Comparison of ENCODE assay signal across 22 mouse cellular contexts in the genomic region with DNA sequence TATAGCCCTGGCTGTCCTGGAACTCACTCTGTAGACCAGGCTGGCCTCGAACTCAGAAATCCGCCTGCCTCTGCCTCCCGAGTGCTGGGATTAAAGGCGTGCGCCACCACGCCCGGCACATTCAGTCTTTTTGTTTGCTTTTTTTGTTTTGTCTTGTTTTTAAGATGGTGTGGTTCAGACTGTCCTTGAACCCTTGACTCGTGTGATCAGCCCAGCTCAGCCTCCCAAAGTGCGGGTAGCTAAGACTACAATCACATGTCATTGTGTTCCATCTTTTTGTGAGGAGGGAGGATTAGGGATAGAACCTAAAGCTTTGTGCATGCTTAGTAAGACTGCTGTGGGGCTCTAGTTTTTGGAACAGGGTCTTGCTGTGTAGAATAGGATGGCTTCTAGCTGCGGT. TPM values are rescaled to one million over a fixed set of nuclear protein-coding genes. Genes with fewer than 3 reads are reported as not detected.
A peak's percentile ranks its signal among the peaks of the same experiment; 100 is the strongest.
DNase-seq lines count a peak whose midpoint lies in the region; ATAC-seq and TF ChIP-seq lines count a peak whose summit lies in the region.
"Had no signal": no experiment of that assay in that cellular context is flagged by ENCODE, and none has a peak within 500 bp of the region (broad histone marks: within the 10 kb centered on the region; RNA-seq: fewer than 3 reads in every experiment).

No protein-coding gene starts in this region.

- H3K4me2 ChIP-seq in midbrain, embryonic 11.5 days = no peak overlapping the region
- H3K4me2 ChIP-seq in midbrain, postnatal 0 days (ENCODE audit: low read depth, low read length, poor library complexity, severe bottlenecking) = no peak overlapping the region
- H3K4me2 ChIP-seq in kidney, embryonic 14.5 days (replicated peaks; ENCODE audit: low read depth, low read length) = no peak overlapping the region
- H3K4me2 ChIP-seq: embryonic facial prominence, embryonic 13.5 days; embryonic facial prominence, embryonic 15.5 days; forebrain, embryonic 12.5 days had no signal

- H3K9ac ChIP-seq in midbrain, embryonic 11.5 days (ENCODE audit: low read length) = no peak overlapping the region
- no peak overlapping the region for H3K9ac ChIP-seq in midbrain, postnatal 0 days (replicated peaks; ENCODE audit: low read length, poor library complexity, severe bottlenecking)
- no peak overlapping the region for H3K9ac ChIP-seq in kidney, embryonic 14.5 days (ENCODE audit: low read depth, low read length)
- H3K9ac ChIP-seq: embryonic facial prominence, embryonic 13.5 days; embryonic facial prominence, embryonic 15.5 days; forebrain, embryonic 12.5 days had no signal

- no peaks in the 10 kb centered on the region for H3K27me3 ChIP-seq in midbrain, embryonic 11.5 days (ENCODE audit: control insufficient read depth, insufficient read depth, low read length)
- H3K27me3 ChIP-seq in midbrain, postnatal 0 days (ENCODE audit: insufficient read depth, low read length) = no peaks in the 10 kb centered on the region
- H3K27me3 ChIP-seq in kidney, embryonic 14.5 days (ENCODE audit: control insufficient read depth, insufficient read depth, low read length) = no peaks in the 10 kb centered on the region
- H3K27me3 ChIP-seq: embryonic facial prominence, embryonic 13.5 days; embryonic facial prominence, embryonic 15.5 days; forebrain, embryonic 12.5 days; Patski had no signal

- H3K9me3 ChIP-seq in midbrain, embryonic 11.5 days (ENCODE audit: control insufficient read depth, low read length) = no peaks in the 10 kb centered on the region
- H3K9me3 ChIP-seq in midbrain, postnatal 0 days (ENCODE audit: low read length) = no peaks in the 10 kb centered on the region
- no peaks in the 10 kb centered on the region for H3K9me3 ChIP-seq in kidney, embryonic 14.5 days (ENCODE audit: control insufficient read depth, low read length)
- H3K9me3 ChIP-seq: embryonic facial prominence, embryonic 13.5 days; embryonic facial prominence, embryonic 15.5 days; forebrain, embryonic 10.5 days; forebrain, embryonic 12.5 days; G1E had no signal

- H3K4me3 ChIP-seq in midbrain, embryonic 11.5 days (ENCODE audit: low read depth, low read length) = no peak overlapping the region
- no peak overlapping the region for H3K4me3 ChIP-seq in midbrain, postnatal 0 days (ENCODE audit: low read depth, low read length)
- H3K4me3 ChIP-seq in kidney, embryonic 14.5 days (ENCODE audit: low read length) = no peak overlapping the region
- H3K4me3 ChIP-seq: embryonic facial prominence, embryonic 13.5 days; embryonic facial prominence, embryonic 15.5 days; erythroblast, embryonic 14.5 days; forebrain, embryonic 10.5 days; forebrain, embryonic 12.5 days had no signal

- H3K36me3 ChIP-seq in midbrain, embryonic 11.5 days (ENCODE audit: control insufficient read depth, insufficient read depth, low read length) = peaks cover 21% of the 10 kb centered on the region
- H3K36me3 ChIP-seq in midbrain, postnatal 0 days (ENCODE audit: insufficient read depth, low read length) = peaks cover 32% of the 10 kb centered on the region
- H3K36me3 ChIP-seq in kidney, embryonic 14.5 days (ENCODE audit: control insufficient read depth, insufficient read depth, low read length) = peaks cover 55% of the 10 kb centered on the region

- H3K27ac ChIP-seq in midbrain, embryonic 11.5 days (ENCODE audit: low read depth, low read length) = no peak overlapping the region
- H3K27ac ChIP-seq in midbrain, postnatal 0 days (ENCODE audit: low read depth, low read length) = no peak overlapping the region
- H3K27ac ChIP-seq in kidney, embryonic 14.5 days (ENCODE audit: low read depth, low read length) = no peak overlapping the region
- H3K27ac ChIP-seq: embryonic facial prominence, embryonic 13.5 days; embryonic facial prominence, embryonic 15.5 days; forebrain, embryonic 10.5 days; forebrain, embryonic 12.5 days had no signal

- H3K4me1 ChIP-seq in midbrain, embryonic 11.5 days (ENCODE audit: control insufficient read depth, insufficient read depth, low read length) = peaks cover 11% of the 10 kb centered on the region
- H3K4me1 ChIP-seq in midbrain, postnatal 0 days (ENCODE audit: insufficient read depth, low read length) = peaks cover 8% of the 10 kb centered on the region; the same call in 1 of the 2 replicates
- peaks cover 18% of the 10 kb centered on the region for H3K4me1 ChIP-seq in kidney, embryonic 14.5 days (ENCODE audit: control insufficient read depth, insufficient read depth, low read length)

- peak; percentile 26 for DNase-seq in midbrain, embryonic 11.5 days (ENCODE audit: low spot score, missing footprints)
- DNase-seq in midbrain, postnatal 0 days (ENCODE audit: low spot score) = no peak
- peak; percentile 65 for DNase-seq in R1 (ENCODE audit: low read depth, low spot score)
- DNase-seq in cerebellum, adult 11-12 months = no peak
- DNase-seq: adrenal gland, adult 8-10 months; adrenal gland, postnatal 14 days; adrenal gland, postnatal 36 days; B cell, adult 2 months; cerebellum, adult 8-10 months; embryo, embryonic 11 days had no signal

- ATAC-seq in midbrain, embryonic 11.5 days (ENCODE audit: low FRiP score) = no peak
- ATAC-seq in midbrain, postnatal 0 days (ENCODE audit: low FRiP score) = no peak
- ATAC-seq in kidney, embryonic 14.5 days (ENCODE audit: low FRiP score, low TSS enrichment) = no peak
- ATAC-seq: activated CD4-positive, CD25-positive, alpha-beta regulatory T cell, adult 4 months; CD4-positive, CD25-positive, alpha-beta regulatory T cell, adult 4 months; forebrain, embryonic 14.5 days; forebrain, embryonic 16.5 days; Patski had no signal

- WGBS in midbrain, embryonic 11.5 days = 89% methylated on average over 9 of the region's 10 CpGs
- 91% methylated on average over 9 of the region's 10 CpGs for WGBS in midbrain, postnatal 0 days
- WGBS in kidney, embryonic 14.5 days = 96% methylated on average over 10 of the region's 10 CpGs

- no peak for TF ChIP-seq CTCF in midbrain, postnatal 0 days (IDR thresholded peaks at IDR 0.05)

RNA-seq across cellular contexts. Expression of a gene that starts 3.0 kb away (rescaled TPM):
- 59.6 and 78.3 TPM in 2 replicates for polyA plus RNA-seq in midbrain, embryonic 11.5 days (2014; fragmentation: Nextera tagmentation; extraction: Ambion mirVana)
- total RNA-seq in midbrain, postnatal 0 days (2014; rRNA removed) = 46.3 and 54.6 TPM in 2 replicates
- 35.1 and 39.5 TPM in 2 replicates for polyA plus RNA-seq in midbrain, postnatal 0 days (2015; fragmentation: Nextera tagmentation; extraction: Ambion mirVana)
- polyA plus RNA-seq in kidney, embryonic 14.5 days (2014; fragmentation: Nextera tagmentation; extraction: Ambion mirVana) = 48.5 and 82.6 TPM in 2 replicates

RNA-seq across cellular contexts. Expression of a gene that starts 15.9 kb away (rescaled TPM):
- 33.5 and 38.3 TPM in 2 replicates for polyA plus RNA-seq in midbrain, embryonic 11.5 days (2014; fragmentation: Nextera tagmentation; extraction: Ambion mirVana)
- total RNA-seq in midbrain, postnatal 0 days (2014; rRNA removed) = 15.5 and 23.5 TPM in 2 replicates
- polyA plus RNA-seq in midbrain, postnatal 0 days (2015; fragmentation: Nextera tagmentation; extraction: Ambion mirVana) = 20.7 and 21.7 TPM in 2 replicates
- polyA plus RNA-seq in kidney, embryonic 14.5 days (2014; fragmentation: Nextera tagmentation; extraction: Ambion mirVana) = 52.0 and 52.9 TPM in 2 replicates

RNA-seq across cellular contexts. Expression of a gene that starts 17.7 kb away (rescaled TPM):
- polyA plus RNA-seq in midbrain, embryonic 11.5 days (2014; fragmentation: Nextera tagmentation; extraction: Ambion mirVana) = 2.1 and 2.5 TPM in 2 replicates
- not detected in 2 replicates for total RNA-seq in midbrain, postnatal 0 days (2014; rRNA removed)
- polyA plus RNA-seq in midbrain, postnatal 0 days (2015; fragmentation: Nextera tagmentation; extraction: Ambion mirVana) = 0.10 and 0.36 TPM in 2 replicates
- polyA plus RNA-seq in kidney, embryonic 14.5 days (2014; fragmentation: Nextera tagmentation; extraction: Ambion mirVana) = 3.3 and 3.4 TPM in 2 replicates

RNA-seq across cellular contexts. Expression of a gene that starts 34.7 kb away (rescaled TPM):
- polyA plus RNA-seq in midbrain, embryonic 11.5 days (2014; fragmentation: Nextera tagmentation; extraction: Ambion mirVana) = 0.81 and 1.4 TPM in 2 replicates
- 3.9 and 4.5 TPM in 2 replicates for total RNA-seq in midbrain, postnatal 0 days (2014; rRNA removed)
- polyA plus RNA-seq in midbrain, postnatal 0 days (2015; fragmentation: Nextera tagmentation; extraction: Ambion mirVana) = 2.8 and 2.9 TPM in 2 replicates
- 2.4 and 2.7 TPM in 2 replicates for polyA plus RNA-seq in kidney, embryonic 14.5 days (2014; fragmentation: Nextera tagmentation; extraction: Ambion mirVana)

RNA-seq across cellular contexts. Expression of a gene that starts 37.6 kb away (rescaled TPM):
- polyA plus RNA-seq in midbrain, embryonic 11.5 days (2014; fragmentation: Nextera tagmentation; extraction: Ambion mirVana) = 7.5 and 8.8 TPM in 2 replicates
- total RNA-seq in midbrain, postnatal 0 days (2014; rRNA removed) = 11.5 and 14.9 TPM in 2 replicates
- 8.6 TPM in 2 replicates for polyA plus RNA-seq in midbrain, postnatal 0 days (2015; fragmentation: Nextera tagmentation; extraction: Ambion mirVana)
- 6.7 and 9.5 TPM in 2 replicates for polyA plus RNA-seq in kidney, embryonic 14.5 days (2014; fragmentation: Nextera tagmentation; extraction: Ambion mirVana)

Comparison
In these comparisons a context has a peak if more than half of its experiments do, and no peak if none do; other contexts are left out.
1. DNase-seq: peak in midbrain, embryonic 11.5 days (single experiment) and R1 (single experiment); none in midbrain, postnatal 0 days (single experiment) and cerebellum, adult 11-12 months (single experiment).